Mouse (Mus musculus) heart, postnatal 0 days (tissue): ENCODE measurements around the gene Rfwd3. TPM values are rescaled to one million over a fixed set of nuclear protein-coding genes. Genes with fewer than 3 reads are reported as not detected.

ENCODE experiments used
- ATAC-seq: fragments of 200-750 bp; cut with Nextera tagmentation; 2 replicates; pipeline ENCODE4 v1.8.0; 2017; ENCODE audit warnings: low read depth, moderate number of reproducible peaks, moderate library complexity; ENCODE audit not compliant: insufficient read depth
- DNase-seq: peaks from one replicate; pipeline ENCODE4 v3.0.0-alpha.2; 2016; ENCODE audit warnings: low spot score
- H3K27ac ChIP-seq: fragments of 300-500 bp; sonication (generic); 2 replicates; pipeline ENCODE4 v1.5.1; 2014; ENCODE audit warnings: low read depth, mild to moderate bottlenecking
- H3K27me3 ChIP-seq: fragments of 300-500 bp; sonication (generic); 2 replicates; pipeline ENCODE4 v1.6.1; 2014; ENCODE audit warnings: low read length, mixed read lengths; ENCODE audit not compliant: control insufficient read depth, insufficient read depth
- H3K36me3 ChIP-seq: fragments of 300-500 bp; sonication (generic); replicated peaks from 2 replicates; pipeline ENCODE4 v1.6.1; 2014; ENCODE audit warnings: low read length, mixed read lengths; ENCODE audit not compliant: control insufficient read depth, insufficient read depth
- H3K4me1 ChIP-seq: fragments of 300-500 bp; sonication (generic); 2 replicates; pipeline ENCODE4 v1.6.1; 2014; ENCODE audit warnings: antibody characterized with exemption; ENCODE audit not compliant: control insufficient read depth, insufficient read depth
- H3K4me2 ChIP-seq: fragments of 300-500 bp; sonication (generic); 2 replicates; pipeline ENCODE4 v1.6.1; 2014; ENCODE audit warnings: low read depth, mild to moderate bottlenecking, low read length, moderate library complexity
- H3K4me3 ChIP-seq: fragments of 300-500 bp; sonication (generic); 2 replicates; pipeline ENCODE4 v1.5.1; 2014; ENCODE audit warnings: low read depth, low read length
- H3K9ac ChIP-seq: fragments of 300-500 bp; sonication (generic); replicated peaks from 2 replicates; pipeline ENCODE4 v1.6.1; 2014; ENCODE audit warnings: low read depth, low read length, mixed read lengths
- H3K9me3 ChIP-seq: fragments of 300-500 bp; sonication (generic); replicated peaks from 2 replicates; pipeline ENCODE4 v1.6.1; 2016; ENCODE audit warnings: low read length; ENCODE audit not compliant: control insufficient read depth
- CTCF ChIP-seq: IDR thresholded peaks from 2 replicates; pipeline ENCODE4 v1.5.1; 2016; ENCODE audit warnings: antibody characterized with exemption, control low read depth, low read depth
- EP300 ChIP-seq: IDR thresholded peaks from 2 replicates; pipeline ENCODE4 v1.6.1; 2016; ENCODE audit warnings: antibody characterized with exemption, low read depth
- WGBS: fragments of 180-500 bp; shearing (Covaris S2); extraction: QIAGEN DNeasy Blood & Tissue Kit; methylation state at CpG from one replicate; pipeline ENCODE4 v1.1.7; 2014; 5-methylcytosine and 5-hydroxymethylcytosine counted together
- polyA plus RNA-seq: library from polyadenylated mRNA; unstranded; fragments of >200 nt; fragmentation: Nextera tagmentation; extraction: Ambion mirVana; gene quantifications from 2 replicates; pipeline ENCODE4 v1.2.1, GENCODE M21; 2015
- total RNA-seq: library from RNA; depleted of rRNA; stranded (reverse); fragments of >200 nt; gene quantifications from 2 replicates; pipeline ENCODE4 v1.2.3, GENCODE M21; 2014; ENCODE audit warnings: low replicate concordance

Rfwd3 gene
- total and polyA plus RNA-seq, 2 experiments from 2014 or later: 16.0 to 32.7 TPM

GRCm38 (mm10) chr8:111264693-111265220 lies 35.3 kb downstream of the Rfwd3 start:
- no peak overlapping the region for H3K27ac ChIP-seq
- TF ChIP-seq CTCF (no peak), EP300 (no peak)
- 0 out of 2 replicates have a peak, but pooled peaks cover 2% of the 10 kb centered on the region for H3K4me1 ChIP-seq
- ATAC-seq (no peak), DNase-seq (no peak)
- no peak overlapping the region for H3K4me3 ChIP-seq
- H3K9ac ChIP-seq: no peak overlapping the region
- no peaks in the 10 kb centered on the region for H3K27me3 ChIP-seq
- H3K4me2 ChIP-seq: no peak overlapping the region
- no peaks in the 10 kb centered on the region; the same call in 1 of the 2 replicates for H3K9me3 ChIP-seq
- 75% methylated on average over 2 of the region's 2 CpGs for WGBS
- peaks cover 4% of the 10 kb centered on the region; the same call in 1 of the 2 replicates for H3K36me3 ChIP-seq

- TF ChIP-seq CTCF (no peak), EP300 (no peak)
- H3K27me3 ChIP-seq: no peaks in the 10 kb centered on the region
- H3K9me3 ChIP-seq: no peaks in the 10 kb centered on the region; the same call in 1 of the 2 replicates
- 0 out of 2 replicates have a peak, but pooled peaks cover 13% of the 10 kb centered on the region for H3K4me1 ChIP-seq
- ATAC-seq: peak; percentile 49
- peak overlapping the region; percentile 35 for H3K4me2 ChIP-seq
- DNase-seq: peak; percentile 70
- peak overlapping the region; percentile 77 for H3K27ac ChIP-seq
- no peak overlapping the region for H3K9ac ChIP-seq
- no peaks in the 10 kb centered on the region for H3K36me3 ChIP-seq
- no peak overlapping the region for H3K4me3 ChIP-seq
- 11% methylated on average over 4 of the region's 4 CpGs for WGBS
Observed at GRCm38 (mm10) chr8:111261981-111262381, 38.0 kb downstream of the Rfwd3 start.

- Histone ChIP-seq H3K9ac (no peak overlapping the region), H3K9me3 (no peaks in the 10 kb centered on the region), H3K36me3 (no peaks in the 10 kb centered on the region), H3K27me3 (no peaks in the 10 kb centered on the region), H3K4me2 (peak overlapping the region; percentile 67; the same call in 1 of the 2 replicates), H3K27ac (no peak overlapping the region), H3K4me3 (no peak overlapping the region), H3K4me1 (0 out of 2 replicates have a peak, but pooled peaks cover 13% of the 10 kb centered on the region)
- DNase-seq (no peak), ATAC-seq (no peak)
- 95% methylated on average over 5 of the region's 5 CpGs for WGBS
- no peak for TF ChIP-seq CTCF
- TF ChIP-seq EP300: no peak
Observed at GRCm38 (mm10) chr8:111260251-111260650, 39.8 kb downstream of the Rfwd3 start.

GRCm38 (mm10) chr8:111259408-111259741 lies 40.6 kb downstream of the Rfwd3 start:
- no peak; the same call in 1 of the 2 replicates for TF ChIP-seq EP300
- no peak for TF ChIP-seq CTCF
- DNase-seq (no peak), ATAC-seq (peak; percentile 28)
- WGBS: 8% methylated on average over 13 of the region's 13 CpGs
- H3K4me2 ChIP-seq: peak overlapping the region; percentile 67
- no peaks in the 10 kb centered on the region for H3K9me3 ChIP-seq
- peak overlapping the region; percentile 74 for H3K4me3 ChIP-seq
- peak overlapping the region; percentile 98 for H3K27ac ChIP-seq
- 0 out of 2 replicates have a peak, but pooled peaks cover 13% of the 10 kb centered on the region for H3K4me1 ChIP-seq
- no peaks in the 10 kb centered on the region for H3K36me3 ChIP-seq
- H3K27me3 ChIP-seq: no peaks in the 10 kb centered on the region
- H3K9ac ChIP-seq: peak overlapping the region; percentile 81

GRCm38 (mm10) chr8:111258631-111259407 lies 41.2 kb downstream of the Rfwd3 start, which contains the start of gene Glg1:
Glg1 (minus strand) TSS chr8:111259216.
- Histone ChIP-seq H3K4me3 (peak within 1 kb of the TSS; percentile 74), H3K27me3 (no peaks in the 10 kb centered on the region), H3K9ac (peak within 1 kb of the TSS; percentile 81), H3K27ac (peak within 1 kb of the TSS; percentile 98), H3K9me3 (no peaks in the 10 kb centered on the region), H3K4me1 (0 out of 2 replicates have a peak, but pooled peaks cover 13% of the 10 kb centered on the region), H3K4me2 (peak within 1 kb of the TSS; percentile 67), H3K36me3 (no peaks in the 10 kb centered on the region)
- TF ChIP-seq CTCF: no peak
- TF ChIP-seq EP300: peak; percentile 74; the same call in 1 of the 2 replicates
- under 1% methylated on average over 67 of the region's 76 CpGs for WGBS
- peak; percentile 93 for ATAC-seq
- DNase-seq: peak; percentile 96
